ENCODE assay signal across 7 mouse cellular contexts in genomic region chr1:151287451-151287850, GRCm38 (mm10). TPM values are rescaled to one million over a fixed set of nuclear protein-coding genes. Genes with fewer than 3 reads are reported as not detected.
A peak's percentile ranks its signal among the peaks of the same experiment; 100 is the strongest.
DNase-seq lines count a peak whose midpoint lies in the region; ATAC-seq and TF ChIP-seq lines count a peak whose summit lies in the region.

No protein-coding gene starts in this region.

- no peak overlapping the region for H3K4me3 ChIP-seq in limb, embryonic 10.5 days
- H3K4me3 ChIP-seq in intestine, postnatal 0 days (ENCODE audit: low read depth, low read length) = no peak overlapping the region

- TF ChIP-seq CTCF in intestine, postnatal 0 days (IDR thresholded peaks at IDR 0.05; ENCODE audit: low read depth) = no peak

- H3K4me2 ChIP-seq in intestine, postnatal 0 days (replicated peaks; ENCODE audit: low read depth) = no peak overlapping the region

- peak overlapping the region; percentile 25; the same call in 1 of the 2 replicates for H3K27ac ChIP-seq in limb, embryonic 10.5 days
- no peak overlapping the region for H3K27ac ChIP-seq in intestine, postnatal 0 days (ENCODE audit: low read depth, low read length)

- no peaks in the 10 kb centered on the region for H3K9me3 ChIP-seq in limb, embryonic 10.5 days (replicated peaks)
- no peaks in the 10 kb centered on the region for H3K9me3 ChIP-seq in intestine, postnatal 0 days (ENCODE audit: control insufficient read depth)

- peak; percentile 37 for DNase-seq in T-cell, adult 2 months (ENCODE audit: low spot score)
- DNase-seq in heart, postnatal 25 days (ENCODE audit: low spot score) = peak; percentile 44
- DNase-seq in limb, embryonic 10.5 days (ENCODE audit: low spot score) = no peak
- DNase-seq in natural killer cell, adult 2 months (ENCODE audit: low spot score in 2 of 2) = peak; percentile 14 to 36

- H3K36me3 ChIP-seq in limb, embryonic 10.5 days = no peaks in the 10 kb centered on the region
- H3K36me3 ChIP-seq in intestine, postnatal 0 days (ENCODE audit: control insufficient read depth, insufficient read depth) = no peaks in the 10 kb centered on the region

- H3K9ac ChIP-seq in intestine, postnatal 0 days (ENCODE audit: low read depth, low read length) = no peak overlapping the region

- ATAC-seq in common myeloid progenitor, adult 5-6 weeks (replicated peaks; ENCODE audit: low read depth, poor library complexity, severe bottlenecking) = peak; percentile 90
- ATAC-seq in intestine, postnatal 0 days = no peak
- ATAC-seq in erythroid progenitor cell, adult 5-6 weeks (replicated peaks; ENCODE audit: low FRiP score, poor library complexity, severe bottlenecking) = no peak

- H3K4me1 ChIP-seq in limb, embryonic 10.5 days = peaks cover 6% of the 10 kb centered on the region
- no peaks in the 10 kb centered on the region for H3K4me1 ChIP-seq in intestine, postnatal 0 days (replicated peaks; ENCODE audit: control insufficient read depth, insufficient read depth, low read length)

- no peaks in the 10 kb centered on the region for H3K27me3 ChIP-seq in limb, embryonic 10.5 days (ENCODE audit: low read depth, poor library complexity, severe bottlenecking)
- no peaks in the 10 kb centered on the region for H3K27me3 ChIP-seq in intestine, postnatal 0 days (replicated peaks; ENCODE audit: control insufficient read depth, insufficient read depth, low read length)

- intact Hi-C loops in heart, postnatal 25 days (cut with DNase I) = no loop called here

- WGBS in limb, embryonic 10.5 days = 67% methylated on average over 12 of the region's 12 CpGs
- WGBS in intestine, postnatal 0 days = 57% methylated on average over 12 of the region's 12 CpGs

RNA-seq across cellular contexts. Expression of gene Ivns1abp, which starts 56.8 kb away (rescaled TPM):
- total RNA-seq in common myeloid progenitor, adult 5-6 weeks (2017) = 467 and 489 TPM in 2 replicates
- 100 to 1,000 TPM; 516 to 557 TPM for total RNA-seq in heart, postnatal 25 days (2021)
- polyA plus RNA-seq in limb, embryonic 10.5 days (2016; fragmentation: Nextera tagmentation; extraction: Ambion mirVana) = 343 and 366 TPM in 2 replicates
- polyA plus RNA-seq in intestine, postnatal 0 days (2015; fragmentation: Nextera tagmentation; extraction: Ambion mirVana) = 101 and 107 TPM in 2 replicates
- total RNA-seq in erythroid progenitor cell, adult 5-6 weeks (2015; ENCODE audit: low replicate concordance) = 54.1 and 68.8 TPM in 2 replicates
- 51.1 and 58.4 TPM in 2 replicates for total RNA-seq in erythroid progenitor cell, adult 5-6 weeks (2017; ENCODE audit: low replicate concordance)
